Mouse (Mus musculus) kidney, postnatal 25 days (tissue): ENCODE data around the gene Acsm5.

Source experiments
- DNase-seq, 2 experiments: peaks; one replicate each; pipeline ENCODE4 v3.0.0; 2021; ENCODE audit warnings: mixed read lengths in 2 of 2

Acsm5 gene

GRCm38 (mm10) chr7:119519163-119519562 lies at the start of gene Acsm5:
Gene Acsm5, plus strand, starts transcription at chr7:119519463.
- no peak for DNase-seq

DNA sequence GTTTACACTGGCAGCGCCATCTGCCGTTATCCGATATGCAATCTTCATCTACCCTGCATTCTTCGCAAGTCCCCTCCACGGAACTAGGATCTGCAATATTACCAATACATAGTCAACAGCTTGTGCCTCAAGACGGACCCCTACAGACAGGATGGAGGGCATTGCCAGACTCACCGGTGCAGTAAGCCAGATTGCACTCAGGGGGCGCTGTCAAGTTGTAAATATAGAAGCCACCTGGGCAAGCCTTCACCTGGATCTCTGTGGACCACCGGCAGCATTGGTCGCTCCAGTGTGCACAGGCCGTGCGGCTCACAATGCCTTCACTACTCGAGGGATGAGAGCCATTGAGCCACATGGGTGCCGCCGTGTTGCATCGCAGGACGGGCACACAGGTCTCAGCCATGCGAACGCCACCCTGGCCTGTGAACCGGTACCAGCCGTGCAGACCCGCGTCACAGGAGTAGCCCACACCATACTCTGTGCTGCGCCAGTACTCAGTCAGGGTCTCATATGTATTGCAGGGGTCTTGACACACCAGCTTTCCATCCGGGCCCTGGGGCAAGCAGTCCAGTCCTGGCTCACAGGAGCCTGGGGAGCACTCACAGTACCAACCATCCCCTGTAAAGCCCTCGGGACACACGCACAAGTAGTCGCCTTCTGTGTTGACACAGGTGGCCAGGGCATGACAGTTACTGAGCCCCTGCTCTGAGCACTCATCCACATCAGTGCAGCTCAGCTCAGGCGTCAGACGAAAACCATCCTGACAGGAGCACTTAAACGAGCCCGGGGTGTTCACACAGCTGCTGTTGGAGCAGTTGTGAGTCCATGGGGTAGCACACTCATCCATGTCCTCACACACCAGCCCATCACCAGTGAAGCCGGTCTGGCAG lies 42.5 kb upstream of the Acsm5 start:
- DNase-seq = peak; percentile 58 to 66

- DNase-seq = peak; percentile 72 to 84
Observed at GRCm38 (mm10) chr7:119479256-119479655, 40.0 kb upstream of the Acsm5 start, which contains the start of gene Umod. Gene Umod, minus strand, starts transcription at chr7:119479282.

DNA sequence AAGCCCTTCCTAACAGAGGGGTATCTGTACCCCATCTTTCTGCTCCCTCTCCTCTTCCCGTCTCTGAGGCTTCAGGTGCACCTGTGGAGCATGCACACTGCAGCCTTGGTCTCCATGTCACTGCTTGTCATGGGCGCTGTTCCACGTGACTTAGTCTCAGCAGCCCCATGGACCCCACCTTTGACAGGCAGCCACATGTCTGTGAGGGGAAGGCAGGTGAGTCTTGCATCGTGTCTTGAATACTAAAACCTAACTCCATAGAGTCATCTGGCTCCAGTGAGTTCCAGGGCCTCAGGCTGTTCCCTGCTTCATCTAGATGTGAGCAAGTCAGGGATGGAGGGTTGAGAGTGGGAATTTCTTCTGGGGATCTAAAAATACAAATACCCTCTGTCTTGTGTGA lies 35.1 kb upstream of the Acsm5 start:
- DNase-seq = peak; percentile 36 to 77

GRCm38 (mm10) chr7:119486683-119487082 lies 32.6 kb upstream of the Acsm5 start:
- DNase-seq = no peak

DNA sequence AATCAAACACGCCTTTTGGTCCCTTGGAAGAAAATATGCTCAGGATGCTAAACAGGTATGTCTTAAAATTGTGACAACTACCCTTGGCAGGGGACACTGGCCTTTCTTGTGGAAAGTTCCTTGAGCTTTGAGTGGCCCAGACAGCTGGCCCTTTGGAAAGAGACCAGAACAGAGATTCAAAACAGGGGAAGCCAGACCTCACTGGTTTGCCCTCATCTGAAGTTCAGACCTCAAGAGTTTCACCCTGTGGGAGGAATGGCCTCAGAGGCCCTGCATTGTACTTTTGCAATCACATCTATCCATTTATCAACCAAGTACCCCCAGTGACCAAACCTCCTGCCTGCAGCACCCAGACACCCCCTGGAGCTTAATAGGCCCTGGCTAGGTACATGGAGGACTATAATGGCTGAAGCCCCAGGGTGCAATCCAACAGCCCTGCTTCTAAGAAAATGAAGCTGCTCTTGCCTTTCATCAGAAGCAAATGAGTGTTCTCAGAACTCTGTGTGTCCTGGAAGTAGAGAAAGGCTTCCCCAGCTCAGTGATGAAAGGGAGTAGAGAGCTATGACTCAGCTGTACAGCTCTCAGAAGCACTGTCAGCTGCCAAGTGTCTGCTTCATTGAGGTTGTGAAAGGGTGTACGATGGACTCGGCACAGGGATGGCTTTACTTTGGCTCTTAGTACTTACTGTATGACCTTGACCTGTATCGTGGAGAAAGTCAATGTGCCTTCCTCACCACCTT lies 29.1 kb upstream of the Acsm5 start:
- peak in 1 of 2 experiments; percentile 72 for DNase-seq

DNA sequence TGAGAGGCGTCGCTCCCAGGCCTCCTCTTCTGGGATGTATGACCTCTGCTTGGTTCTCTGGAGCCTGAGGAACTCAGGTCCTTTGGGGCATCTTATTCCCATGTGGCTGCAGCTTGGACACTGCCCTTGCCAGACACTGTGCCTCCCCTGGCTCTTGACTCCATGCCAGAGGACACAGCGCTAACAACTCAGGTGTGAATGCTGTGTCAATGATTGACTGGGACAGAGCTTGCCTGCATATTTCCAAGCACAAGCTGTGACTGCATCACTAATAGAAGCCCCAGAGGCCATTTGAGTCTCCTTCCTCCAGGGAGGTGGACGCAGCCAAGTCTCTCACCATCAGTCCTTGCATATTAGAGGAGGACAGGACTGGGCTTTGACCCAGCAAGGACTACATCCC lies 8.1 kb upstream of the Acsm5 start:
- DNase-seq = peak; percentile 92 to 97

GRCm38 (mm10) chr7:119513056-119513455 lies 6.2 kb upstream of the Acsm5 start:
- DNase-seq = peak; percentile 89 to 90

GRCm38 (mm10) chr7:119515492-119516271 lies 3.6 kb upstream of the Acsm5 start:
- peak; percentile 48 to 83 for DNase-seq

- DNase-seq = no peak
Observed at GRCm38 (mm10) chr7:119516272-119516558, 3.0 kb upstream of the Acsm5 start.

- DNase-seq = peak; percentile 88 to 90
Observed at GRCm38 (mm10) chr7:119519654-119520053, 391 bp downstream of the Acsm5 start.

- DNase-seq = peak; percentile 89 to 95
Observed at GRCm38 (mm10) chr7:119521816-119522215, 2.6 kb downstream of the Acsm5 start.

- peak; percentile 67 to 87 for DNase-seq
Observed at GRCm38 (mm10) chr7:119522385-119522784, 3.1 kb downstream of the Acsm5 start.

GRCm38 (mm10) chr7:119523389-119523788 lies 4.1 kb downstream of the Acsm5 start, which contains the start of gene Pdilt:
Gene Pdilt, minus strand, starts transcription at chr7:119523489.
- no peak for DNase-seq

GRCm38 (mm10) chr7:119525881-119526281 lies 6.6 kb downstream of the Acsm5 start:
- DNase-seq = peak; percentile 72 to 89

GRCm38 (mm10) chr7:119526486-119526885 lies 7.2 kb downstream of the Acsm5 start:
- DNase-seq = peak in 1 of 2 experiments; percentile 33

- no peak for DNase-seq
Observed at GRCm38 (mm10) chr7:119527135-119527534, 7.9 kb downstream of the Acsm5 start.

GRCm38 (mm10) chr7:119527548-119527947 lies 8.3 kb downstream of the Acsm5 start:
- no peak for DNase-seq

- DNase-seq = no peak
Observed at GRCm38 (mm10) chr7:119528617-119529016, 9.4 kb downstream of the Acsm5 start.

- DNase-seq = no peak
Observed at GRCm38 (mm10) chr7:119532924-119533323, 13.7 kb downstream of the Acsm5 start.

- no peak for DNase-seq
Observed at GRCm38 (mm10) chr7:119534389-119534788, 15.1 kb downstream of the Acsm5 start.

- DNase-seq = no peak
Observed at GRCm38 (mm10) chr7:119542445-119542844, 23.2 kb downstream of the Acsm5 start.

DNA sequence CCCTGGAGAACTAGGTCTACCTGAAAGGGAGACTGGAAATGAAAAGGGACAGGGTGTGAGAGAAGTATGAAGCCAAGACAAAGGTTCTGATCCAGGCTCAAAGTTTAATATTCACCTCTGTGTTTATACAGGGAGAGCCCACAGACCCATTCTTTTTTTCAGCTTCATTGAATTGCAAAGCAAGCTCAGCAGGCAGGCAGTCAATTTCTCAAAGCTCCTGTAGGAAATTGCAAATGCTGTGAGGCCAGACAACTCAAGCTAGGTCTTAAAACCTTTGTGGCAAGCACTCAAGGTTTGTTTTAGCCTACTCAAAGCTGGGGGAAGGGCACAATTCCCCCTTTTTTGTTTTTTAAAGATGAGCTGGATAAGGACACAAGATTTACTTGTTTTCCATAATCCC lies 26.3 kb downstream of the Acsm5 start:
- no peak for DNase-seq
